In genomic region chr13:71734261-71734660, GRCm38 (mm10) we compare ENCODE assay signal across 18 mouse cellular contexts.
DNase-seq lines count a peak whose midpoint lies in the region; ATAC-seq and TF ChIP-seq lines count a peak whose summit lies in the region.
"Had no signal": no experiment of that assay in that cellular context is flagged by ENCODE, and none has a peak within 500 bp of the region (broad histone marks: within the 10 kb centered on the region; RNA-seq: fewer than 3 reads in every experiment).

No protein-coding gene starts in this region.

- no peaks in the 10 kb centered on the region for H3K36me3 ChIP-seq in kidney, embryonic 15.5 days
- H3K36me3 ChIP-seq in midbrain, embryonic 11.5 days (ENCODE audit: control insufficient read depth, insufficient read depth, low read length) = no peaks in the 10 kb centered on the region
- H3K36me3 ChIP-seq: embryonic facial prominence, embryonic 12.5 days; heart, embryonic 10.5 days; neural tube, embryonic 12.5 days had no signal

- no peaks in the 10 kb centered on the region for H3K4me1 ChIP-seq in kidney, embryonic 15.5 days
- no peaks in the 10 kb centered on the region for H3K4me1 ChIP-seq in lung, adult 2 months (ENCODE audit: control insufficient read depth, insufficient read depth, low read length)
- H3K4me1 ChIP-seq in midbrain, embryonic 11.5 days (ENCODE audit: control insufficient read depth, insufficient read depth, low read length) = no peaks in the 10 kb centered on the region
- H3K4me1 ChIP-seq: embryonic facial prominence, embryonic 12.5 days; neural tube, embryonic 12.5 days had no signal

- H3K4me2 ChIP-seq in kidney, embryonic 15.5 days = no peak overlapping the region
- no peak overlapping the region for H3K4me2 ChIP-seq in midbrain, embryonic 11.5 days
- H3K4me2 ChIP-seq: embryonic facial prominence, embryonic 12.5 days; forebrain, embryonic 13.5 days; neural tube, embryonic 12.5 days had no signal

- no peak overlapping the region for H3K9ac ChIP-seq in kidney, embryonic 15.5 days
- H3K9ac ChIP-seq in midbrain, embryonic 11.5 days (ENCODE audit: low read length) = no peak overlapping the region
- H3K9ac ChIP-seq: embryonic facial prominence, embryonic 12.5 days; forebrain, embryonic 13.5 days; liver, postnatal 0 days; neural tube, embryonic 12.5 days had no signal

- no peak; the same call in 1 of the 2 replicates for ATAC-seq in kidney, embryonic 15.5 days (replicated peaks; ENCODE audit: low FRiP score)
- no peak for ATAC-seq in midbrain, embryonic 11.5 days (ENCODE audit: low FRiP score)
- ATAC-seq: forebrain, embryonic 13.5 days; liver, postnatal 0 days; midbrain, embryonic 16.5 days had no signal

- peak; percentile 18 for DNase-seq in kidney, adult 18-20 months
- peak; percentile 29 for DNase-seq in kidney, postnatal 14 days
- DNase-seq in lung, adult 2 months = peak; percentile 8
- DNase-seq in retina, embryonic 14.5 days (ENCODE audit: low spot score) = peak; percentile 20
- DNase-seq in layer of hippocampus, adult 11-12 months (ENCODE audit: low spot score) = no peak
- DNase-seq in midbrain, embryonic 11.5 days (ENCODE audit: low spot score, missing footprints) = no peak
- DNase-seq in right cerebral cortex, postnatal 14 days = no peak
- DNase-seq: adrenal gland, postnatal 36 days; cerebellum, adult 11 months; heart, postnatal 36 days; liver, postnatal 0 days; right cerebral cortex, adult 18-20 months had no signal

- no peaks in the 10 kb centered on the region for H3K9me3 ChIP-seq in kidney, embryonic 15.5 days (replicated peaks)
- H3K9me3 ChIP-seq in midbrain, embryonic 11.5 days (ENCODE audit: control insufficient read depth, low read length) = no peaks in the 10 kb centered on the region
- H3K9me3 ChIP-seq: embryonic facial prominence, embryonic 12.5 days; forebrain, embryonic 13.5 days; heart, embryonic 10.5 days; neural tube, embryonic 12.5 days had no signal

- H3K27me3 ChIP-seq in kidney, embryonic 15.5 days = 0 out of 2 replicates have a peak, but pooled peaks cover 3% of the 10 kb centered on the region
- no peaks in the 10 kb centered on the region for H3K27me3 ChIP-seq in midbrain, embryonic 11.5 days (ENCODE audit: control insufficient read depth, insufficient read depth, low read length)
- H3K27me3 ChIP-seq: forebrain, embryonic 13.5 days had no signal

- WGBS in kidney, embryonic 15.5 days = 13% methylated on average over 12 of the region's 12 CpGs
- 27% methylated on average over 12 of the region's 12 CpGs for WGBS in lung, adult 2 months
- 70% methylated on average over 12 of the region's 12 CpGs for WGBS in midbrain, embryonic 11.5 days

- H3K4me3 ChIP-seq in kidney, embryonic 15.5 days (replicated peaks) = no peak overlapping the region
- no peak overlapping the region for H3K4me3 ChIP-seq in lung, adult 2 months (replicated peaks; ENCODE audit: extremely low read depth, low read depth, low read length)
- no peak overlapping the region for H3K4me3 ChIP-seq in midbrain, embryonic 11.5 days (ENCODE audit: low read depth, low read length)
- H3K4me3 ChIP-seq: embryonic facial prominence, embryonic 12.5 days; forebrain, embryonic 13.5 days; heart, embryonic 10.5 days; neural tube, embryonic 12.5 days had no signal

- no peak overlapping the region for H3K27ac ChIP-seq in kidney, embryonic 15.5 days
- H3K27ac ChIP-seq in midbrain, embryonic 11.5 days (ENCODE audit: low read depth, low read length) = no peak overlapping the region
- H3K27ac ChIP-seq: embryonic facial prominence, embryonic 12.5 days; forebrain, embryonic 13.5 days; heart, embryonic 10.5 days; neural tube, embryonic 12.5 days had no signal

- TF ChIP-seq POLR2A in lung, adult 2 months (IDR thresholded peaks at IDR 0.05; ENCODE audit: borderline replicate concordance, extremely low read depth, low read depth, low read length) = no peak

- TF ChIP-seq CTCF in lung, adult 2 months (IDR thresholded peaks at IDR 0.05; ENCODE audit: insufficient read depth, low read length) = no peak

Comparison
In these comparisons a context has a peak if more than half of its experiments do, and no peak if none do; other contexts are left out.
1. DNase-seq: peak in kidney, adult 18-20 months (single experiment), kidney, postnatal 14 days (single experiment), lung, adult 2 months (single experiment) and retina, embryonic 14.5 days (single experiment); none in layer of hippocampus, adult 11-12 months (single experiment), midbrain, embryonic 11.5 days (single experiment) and right cerebral cortex, postnatal 14 days (single experiment).